Comparison of ENCODE assay signal across 7 mouse cellular contexts in the genomic region with DNA sequence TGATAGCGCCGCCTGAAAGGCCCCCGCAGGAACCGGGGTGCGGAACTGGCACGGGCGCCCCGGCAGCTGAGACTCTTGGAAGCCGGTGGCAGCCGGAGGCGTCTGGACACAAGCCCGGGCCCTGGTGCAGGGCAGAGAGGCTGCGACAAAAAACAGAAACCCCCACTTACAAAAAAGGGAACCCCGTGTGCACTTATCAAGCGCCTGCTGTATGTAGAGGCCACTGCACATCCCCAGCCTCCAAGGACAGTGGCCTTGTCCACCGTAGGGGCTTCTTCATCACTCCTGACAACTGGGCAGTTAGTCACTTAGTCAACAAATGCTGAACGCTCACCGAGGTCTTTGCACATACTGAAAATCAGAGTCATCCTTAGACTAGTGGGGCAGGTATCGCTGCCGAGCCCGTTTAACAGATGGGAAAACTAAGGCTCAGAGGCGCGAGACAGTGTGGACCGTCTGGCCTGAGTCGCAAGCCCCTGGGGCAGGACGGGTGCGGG. TPM values are rescaled to one million over a fixed set of nuclear protein-coding genes. Genes with fewer than 3 reads are reported as not detected.
A peak's percentile ranks its signal among the peaks of the same experiment; 100 is the strongest.
DNase-seq lines count a peak whose midpoint lies in the region; ATAC-seq and TF ChIP-seq lines count a peak whose summit lies in the region.

No protein-coding gene starts in this region.

- peaks cover 67% of the 10 kb centered on the region for H3K27me3 ChIP-seq in heart, postnatal 0 days (ENCODE audit: control insufficient read depth, insufficient read depth, low read length)
- H3K27me3 ChIP-seq in liver, embryonic 13.5 days, result peaks cover 73% of the 10 kb centered on the region

- 0 out of 2 replicates have a peak overlapping the region, but pooled peaks have one; percentile 17 for H3K4me3 ChIP-seq in heart, postnatal 0 days (ENCODE audit: low read depth, low read length)
- no peak overlapping the region for H3K4me3 ChIP-seq in liver, embryonic 13.5 days (replicated peaks)

- no peak for ATAC-seq in heart, postnatal 0 days (ENCODE audit: insufficient read depth, low read depth)
- ATAC-seq in liver, embryonic 13.5 days (ENCODE audit: low read depth), result no peak

- TF ChIP-seq EP300 in heart, postnatal 0 days (IDR thresholded peaks at IDR 0.05; ENCODE audit: low read depth), result no peak

- no peaks in the 10 kb centered on the region for H3K36me3 ChIP-seq in heart, postnatal 0 days (replicated peaks; ENCODE audit: control insufficient read depth, insufficient read depth, low read length)
- no peaks in the 10 kb centered on the region for H3K36me3 ChIP-seq in liver, embryonic 13.5 days

- H3K9ac ChIP-seq in heart, postnatal 0 days (replicated peaks; ENCODE audit: low read depth, low read length), result no peak overlapping the region
- H3K9ac ChIP-seq in liver, embryonic 13.5 days, result no peak overlapping the region

- DNase-seq in left cerebral cortex, postnatal 4 days, result peak; percentile 81
- no peak for DNase-seq in left cerebral cortex, postnatal 14 days (ENCODE audit: low spot score in 2 of 2)
- peak; percentile 84 to 85 for DNase-seq in cerebellum, postnatal 14 days
- DNase-seq in heart, postnatal 0 days (ENCODE audit: low spot score), result no peak
- DNase-seq in liver, embryonic 13.5 days, result no peak
- DNase-seq in thymus, postnatal 4 days, result no peak
- no peak for DNase-seq in frontal cortex, postnatal 25 days (ENCODE audit: low spot score in 2 of 2)

- H3K4me1 ChIP-seq in heart, postnatal 0 days (ENCODE audit: control insufficient read depth, insufficient read depth), result peaks cover 5% of the 10 kb centered on the region; the same call in 1 of the 2 replicates
- peaks cover 15% of the 10 kb centered on the region for H3K4me1 ChIP-seq in liver, embryonic 13.5 days (replicated peaks)

- no peak for TF ChIP-seq CTCF in heart, postnatal 0 days (IDR thresholded peaks at IDR 0.05; ENCODE audit: low read depth)

- no peak overlapping the region for H3K4me2 ChIP-seq in heart, postnatal 0 days (ENCODE audit: low read depth, low read length)
- peak overlapping the region; percentile 34; the same call in 1 of the 2 replicates for H3K4me2 ChIP-seq in liver, embryonic 13.5 days

- 19% methylated on average over 27 of the region's 27 CpGs for WGBS in heart, postnatal 0 days
- WGBS in liver, embryonic 13.5 days (ENCODE audit: insufficient replicate concordance), result 20% methylated on average over 27 of the region's 27 CpGs

- no peaks in the 10 kb centered on the region for H3K9me3 ChIP-seq in heart, postnatal 0 days (replicated peaks; ENCODE audit: control insufficient read depth, low read length)
- no peaks in the 10 kb centered on the region for H3K9me3 ChIP-seq in liver, embryonic 13.5 days (replicated peaks)

- intact Hi-C loops in left cerebral cortex, postnatal 4 days (cut with DNase I), result no loop called here
- intact Hi-C loops in left cerebral cortex, postnatal 14 days (cut with DNase I), result no loop called here

- no peak overlapping the region for H3K27ac ChIP-seq in heart, postnatal 0 days (ENCODE audit: low read depth)
- no peak overlapping the region for H3K27ac ChIP-seq in liver, embryonic 13.5 days

RNA-seq across cellular contexts. Expression of a gene that starts 1.7 kb away (rescaled TPM):
- not detected for total RNA-seq in left cerebral cortex, postnatal 4 days (2021)
- total RNA-seq in left cerebral cortex, postnatal 14 days (2021), result not detected
- not detected in 2 replicates for total RNA-seq in heart, postnatal 0 days (2014; rRNA removed; ENCODE audit: low replicate concordance)
- not detected in 2 replicates for polyA plus RNA-seq in heart, postnatal 0 days (2015; fragmentation: Nextera tagmentation; extraction: Ambion mirVana)
- not detected in 2 replicates for polyA plus RNA-seq in liver, embryonic 13.5 days (2015; fragmentation: Nextera tagmentation; extraction: Ambion mirVana)

RNA-seq across cellular contexts. Expression of a gene that starts 34.2 kb away (rescaled TPM):
- total RNA-seq in left cerebral cortex, postnatal 4 days (2021), result 100 to 1,000 TPM; 821 to 872 TPM
- total RNA-seq in left cerebral cortex, postnatal 14 days (2021), result 100 to 1,000 TPM; 644 to 661 TPM
- 136 and 138 TPM in 2 replicates for total RNA-seq in heart, postnatal 0 days (2014; rRNA removed; ENCODE audit: low replicate concordance)
- polyA plus RNA-seq in heart, postnatal 0 days (2015; fragmentation: Nextera tagmentation; extraction: Ambion mirVana), result 15.7 and 15.9 TPM in 2 replicates
- polyA plus RNA-seq in liver, embryonic 13.5 days (2015; fragmentation: Nextera tagmentation; extraction: Ambion mirVana), result 6.2 and 7.6 TPM in 2 replicates

RNA-seq across cellular contexts. Expression of a gene that starts 43.7 kb away (rescaled TPM):
- total RNA-seq in left cerebral cortex, postnatal 4 days (2021), result 1 to 10 TPM; 1.9 to 2.2 TPM
- 1 to 10 TPM; 1.1 to 1.8 TPM for total RNA-seq in left cerebral cortex, postnatal 14 days (2021)
- total RNA-seq in heart, postnatal 0 days (2014; rRNA removed; ENCODE audit: low replicate concordance), result not detected in 2 replicates
- polyA plus RNA-seq in heart, postnatal 0 days (2015; fragmentation: Nextera tagmentation; extraction: Ambion mirVana), result 0.08 and 0.30 TPM in 2 replicates
- 0.08 and 0.14 TPM in 2 replicates for polyA plus RNA-seq in liver, embryonic 13.5 days (2015; fragmentation: Nextera tagmentation; extraction: Ambion mirVana)

Comparison
In these comparisons a context has a peak if more than half of its experiments do, and no peak if none do; other contexts are left out.
1. DNase-seq: peak in left cerebral cortex, postnatal 4 days (single experiment) and cerebellum, postnatal 14 days (2 of 2); none in left cerebral cortex, postnatal 14 days (0 of 2), heart, postnatal 0 days (single experiment), liver, embryonic 13.5 days (single experiment), thymus, postnatal 4 days (single experiment) and frontal cortex, postnatal 25 days (0 of 2).